Mouse (Mus musculus): ENCODE results near the gene Klri2. TPM values are rescaled to one million over a fixed set of nuclear protein-coding genes. Genes with fewer than 3 reads are reported as not detected.
"Not testable (repeated sequence)": the region's sequence is repeated elsewhere in the genome, so short reads cannot be mapped to it uniquely, and the experiment has no call there.

Klri2 gene
- total RNA-seq (2021) (under 1 TPM in 1 of 2 experiments, not detected in 1; 0.14 TPM), polyA plus RNA-seq (2012; rRNA removed) (not detected in 2 replicates)
- long read RNA-seq, result 0 reads

- no peak for DNase-seq
These were observed at the start of gene Klri2 for GRCm38 (mm10) chr6:129740069-129740721. Gene Klri2, minus strand, starts transcription at chr6:129740484.

- DNase-seq, result not testable (repeated sequence)
These were observed 43.9 kb upstream of the Klri2 start, which contains the start of gene Gm156 for GRCm38 (mm10) chr6:129784170-129784569. Gene Gm156, minus strand, starts transcription at chr6:129784270.

GRCm38 (mm10) chr6:129747654-129748032 lies 7.4 kb upstream of the Klri2 start:
- DNase-seq, result no peak

GRCm38 (mm10) chr6:129747016-129747653 lies 6.9 kb upstream of the Klri2 start:
- DNase-seq, result no peak

GRCm38 (mm10) chr6:129746151-129746550 lies 5.9 kb upstream of the Klri2 start:
- no peak for DNase-seq

GRCm38 (mm10) chr6:129736414-129736813 lies 3.9 kb downstream of the Klri2 start:
- no peak for DNase-seq

GRCm38 (mm10) chr6:129727237-129727636 lies 13.0 kb downstream of the Klri2 start:
- no peak for DNase-seq

- no peak for DNase-seq
These were observed 18.9 kb downstream of the Klri2 start for GRCm38 (mm10) chr6:129721390-129721789.

- DNase-seq, result no peak
These were observed 19.8 kb downstream of the Klri2 start for GRCm38 (mm10) chr6:129720487-129720886.

- no peak for DNase-seq
These were observed 23.3 kb downstream of the Klri2 start, which contains the start of gene Klri1 for GRCm38 (mm10) chr6:129717032-129717431. Gene Klri1, minus strand, starts transcription at chr6:129717132.

- DNase-seq, result no peak
These were observed 26.7 kb downstream of the Klri2 start for GRCm38 (mm10) chr6:129713566-129713965.

- peak; percentile 51 for DNase-seq
These were observed 48.8 kb downstream of the Klri2 start for GRCm38 (mm10) chr6:129691436-129691835.

- DNase-seq, result peak; percentile 44
These were observed 59.9 kb downstream of the Klri2 start for GRCm38 (mm10) chr6:129680379-129680778.

Small RNAs within 50 kb of the gene (microRNA-seq; reads per million reads assigned to microRNA genes)
- gene Mir680-1, result 0 reads per million in 2 experiments

Other genes starting within 250 kb of the Klri2 start
- under 1 TPM; 0.07 to 0.26 TPM for gene Olr1, start 233.3 kb downstream of the Klri2 start, total RNA-seq (2021)
- gene Olr1, start 233.3 kb downstream of the Klri2 start, polyA plus RNA-seq (2012; rRNA removed), result not detected in 2 replicates
- not detected for gene Tmem52b, start 227.9 kb downstream of the Klri2 start, total RNA-seq (2021)
- not detected in 2 replicates for gene Tmem52b, start 227.9 kb downstream of the Klri2 start, polyA plus RNA-seq (2012; rRNA removed)
- gene Gabarapl1, start 207.3 kb downstream of the Klri2 start, total RNA-seq (2021), result 100 to 1,000 TPM; 258 to 360 TPM
- gene Gabarapl1, start 207.3 kb downstream of the Klri2 start, polyA plus RNA-seq (2012; rRNA removed), result 86.4 and 101 TPM in 2 replicates
- gene Klre1, start 162.6 kb downstream of the Klri2 start, total RNA-seq (2021), result under 1 TPM; 0.24 to 0.26 TPM
- 0.07 TPM in 1 of 2 replicates, not detected in the other for gene Klre1, start 162.6 kb downstream of the Klri2 start, polyA plus RNA-seq (2012; rRNA removed)
- under 1 TPM in 1 of 2 experiments, not detected in 1; 0.79 TPM for gene Klrd1, start 148.7 kb downstream of the Klri2 start, total RNA-seq (2021)
- gene Klrd1, start 148.7 kb downstream of the Klri2 start, polyA plus RNA-seq (2012; rRNA removed), result 0.11 TPM in 1 of 2 replicates, not detected in the other
- gene Klrk1, start 116.6 kb downstream of the Klri2 start, total RNA-seq (2021), result under 1 TPM; 0.20 to 0.79 TPM
- not detected in 2 replicates for gene Klrk1, start 116.6 kb downstream of the Klri2 start, polyA plus RNA-seq (2012; rRNA removed)
- not detected for gene Klrc3, start 97.1 kb downstream of the Klri2 start, total RNA-seq (2021)
- gene Klrc3, start 97.1 kb downstream of the Klri2 start, polyA plus RNA-seq (2012; rRNA removed), result not detected in 2 replicates
- gene Klrc2, start 79.8 kb downstream of the Klri2 start, total RNA-seq (2021), result under 1 TPM in 1 of 2 experiments, not detected in 1; 0.17 TPM
- gene Klrc2, start 79.8 kb downstream of the Klri2 start, polyA plus RNA-seq (2012; rRNA removed), result 0.17 TPM in 1 of 2 replicates, not detected in the other
- gene Klrc1, start 61.5 kb downstream of the Klri2 start, total RNA-seq (2021), result not detected
- gene Klrc1, start 61.5 kb downstream of the Klri2 start, polyA plus RNA-seq (2012; rRNA removed), result 0.25 TPM in 1 of 2 replicates, not detected in the other
- not detected for gene Klri1, start 23.4 kb downstream of the Klri2 start, total RNA-seq (2021)
- not detected in 2 replicates for gene Klri1, start 23.4 kb downstream of the Klri2 start, polyA plus RNA-seq (2012; rRNA removed)
- gene Gm156, start 43.8 kb upstream of the Klri2 start, total RNA-seq (2021), result not detected
- gene Gm156, start 43.8 kb upstream of the Klri2 start, polyA plus RNA-seq (2012; rRNA removed), result not detected in 2 replicates
- gene Gm17631, start 122.2 kb upstream of the Klri2 start, total RNA-seq (2021), result not detected
- not detected in 2 replicates for gene Gm17631, start 122.2 kb upstream of the Klri2 start, polyA plus RNA-seq (2012; rRNA removed)
- gene Klra17, start 136.2 kb upstream of the Klri2 start, total RNA-seq (2021), result not detected
- 0.11 TPM in 1 of 2 replicates, not detected in the other for gene Klra17, start 136.2 kb upstream of the Klri2 start, polyA plus RNA-seq (2012; rRNA removed)
- gene Klra5, start 177.2 kb upstream of the Klri2 start, total RNA-seq (2021), result not detected
- gene Klra5, start 177.2 kb upstream of the Klri2 start, polyA plus RNA-seq (2012; rRNA removed), result not detected in 2 replicates